Mouse (Mus musculus): ENCODE data around the gene Cyba. TPM values are rescaled to one million over a fixed set of nuclear protein-coding genes. Genes with fewer than 3 reads are reported as not detected.

Gene Cyba
- polyA plus RNA-seq, 1 experiment from 2014 or later = 75.4 TPM

DNA sequence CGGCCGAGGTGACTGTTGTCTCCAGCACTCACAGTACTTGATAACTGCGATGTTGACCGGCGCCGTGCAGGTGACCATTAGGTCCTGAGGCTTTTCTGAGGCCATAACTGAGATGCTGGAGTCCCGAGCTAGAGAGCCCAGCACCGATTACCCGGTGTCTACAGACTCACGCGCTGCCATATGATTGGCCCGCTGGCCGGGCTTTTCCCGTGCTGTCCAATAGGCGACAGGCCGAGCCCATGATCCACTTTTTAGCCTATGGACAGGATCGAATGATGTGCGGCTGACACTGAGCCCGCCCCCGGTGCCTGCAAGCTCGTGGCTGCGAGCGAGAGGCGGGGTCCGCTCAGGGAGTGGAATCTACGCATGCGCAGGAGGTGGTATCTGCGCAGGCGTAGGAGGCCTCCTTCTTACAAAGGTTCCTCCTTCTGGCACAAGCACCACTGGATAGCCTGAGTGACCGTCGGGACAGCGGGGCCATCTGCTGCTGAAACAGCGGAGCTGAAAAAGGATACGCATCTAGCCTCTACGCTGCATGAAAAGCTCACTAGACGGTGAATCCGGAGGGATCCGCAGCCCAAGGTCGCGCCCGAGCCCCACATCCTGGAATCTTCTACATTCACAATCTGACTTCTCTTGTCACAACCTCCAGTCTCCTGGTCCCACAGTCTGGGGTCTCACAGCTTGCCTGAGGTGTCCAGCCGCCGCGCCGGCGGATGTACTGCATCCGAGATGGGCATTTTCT, 10.7 kb upstream of the Cyba start, which contains the start of gene Mvd:
Mvd (minus strand) TSS at position 161 of the 745 bp plus-strand sequence.
- no peaks in the 10 kb centered on the region for H3K27me3 ChIP-seq (ENCODE audit: insufficient read depth, poor library complexity, severe bottlenecking)
- peak; percentile 100 for DNase-seq (ENCODE audit: low spot score)
- H3K27ac ChIP-seq = peak within 1 kb of the TSS; percentile 92
- WGBS = under 1% methylated on average over 47 of the region's 47 CpGs
- peaks cover 33% of the 10 kb centered on the region for H3K4me1 ChIP-seq (replicated peaks)
- peaks cover 20% of the 10 kb centered on the region for H3K36me3 ChIP-seq
- H3K4me3 ChIP-seq = peak within 1 kb of the TSS; percentile 88
- no peaks in the 10 kb centered on the region for H3K9me3 ChIP-seq

GRCm38 (mm10) chr8:122442781-122443180, 10.1 kb upstream of the Cyba start:
- H3K27ac ChIP-seq = peak overlapping the region; percentile 91
- no peak for DNase-seq (ENCODE audit: low spot score)
- H3K9me3 ChIP-seq = no peaks in the 10 kb centered on the region
- peaks cover 36% of the 10 kb centered on the region for H3K4me1 ChIP-seq (replicated peaks)
- WGBS = under 1% methylated on average over 12 of the region's 12 CpGs
- peak overlapping the region; percentile 88 for H3K4me3 ChIP-seq
- H3K27me3 ChIP-seq (ENCODE audit: insufficient read depth, poor library complexity, severe bottlenecking) = no peaks in the 10 kb centered on the region
- H3K36me3 ChIP-seq = peaks cover 27% of the 10 kb centered on the region

DNA sequence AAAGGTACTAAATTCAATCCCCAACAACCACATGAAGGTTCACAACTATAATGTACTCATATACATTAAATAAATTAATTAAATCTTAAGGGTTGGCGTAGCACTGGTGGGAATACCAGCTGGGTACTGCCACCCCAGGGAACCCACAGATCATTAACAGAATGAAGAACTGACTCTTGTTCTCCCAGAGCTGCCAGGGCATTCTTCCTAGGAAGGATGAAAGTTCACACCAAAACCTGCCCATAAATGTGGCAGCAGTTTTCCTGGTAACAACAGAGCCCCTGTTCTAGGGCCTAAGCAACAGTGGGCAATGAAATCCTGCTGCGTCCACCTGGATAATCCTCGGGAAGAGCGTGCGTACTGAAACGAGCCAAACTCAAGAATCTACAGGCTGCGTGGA, 9.6 kb upstream of the Cyba start:
- H3K27ac ChIP-seq = peak overlapping the region; percentile 91

DNA sequence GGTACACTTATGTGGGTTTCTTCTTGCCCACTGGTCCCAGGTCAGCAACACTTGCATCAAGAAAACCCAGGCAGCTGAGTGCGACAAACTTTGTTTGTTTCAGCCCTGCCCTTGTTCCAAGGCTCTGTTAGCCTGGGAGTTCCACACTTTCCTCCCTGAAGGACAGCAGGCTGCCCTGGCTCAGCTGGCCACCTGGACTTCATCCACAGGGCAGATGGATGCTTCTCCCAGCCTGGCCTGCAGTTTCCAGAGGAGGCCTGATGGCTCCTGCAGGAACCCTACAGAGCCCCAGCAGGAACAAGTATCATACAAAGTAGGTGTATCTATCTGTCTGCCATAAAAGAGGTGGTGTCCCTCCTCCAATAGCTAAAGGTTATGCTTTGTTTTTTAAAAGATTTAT, 8.6 kb upstream of the Cyba start:
- H3K27ac ChIP-seq = no peak overlapping the region
- H3K9me3 ChIP-seq = no peaks in the 10 kb centered on the region
- WGBS = 96% methylated on average over 1 of the region's 1 CpGs

More for the DNA sequence above, 9.6 kb upstream of the Cyba start:
- WGBS = 26% methylated on average over 7 of the region's 7 CpGs
- Histone ChIP-seq H3K4me3 (peak overlapping the region; percentile 88), H3K9me3 (no peaks in the 10 kb centered on the region), H3K27me3 (ENCODE audit: insufficient read depth, poor library complexity, severe bottlenecking) (no peaks in the 10 kb centered on the region), H3K4me1 (replicated peaks) (peaks cover 36% of the 10 kb centered on the region), H3K36me3 (peaks cover 31% of the 10 kb centered on the region)
- no peak for DNase-seq (ENCODE audit: low spot score)

DNA sequence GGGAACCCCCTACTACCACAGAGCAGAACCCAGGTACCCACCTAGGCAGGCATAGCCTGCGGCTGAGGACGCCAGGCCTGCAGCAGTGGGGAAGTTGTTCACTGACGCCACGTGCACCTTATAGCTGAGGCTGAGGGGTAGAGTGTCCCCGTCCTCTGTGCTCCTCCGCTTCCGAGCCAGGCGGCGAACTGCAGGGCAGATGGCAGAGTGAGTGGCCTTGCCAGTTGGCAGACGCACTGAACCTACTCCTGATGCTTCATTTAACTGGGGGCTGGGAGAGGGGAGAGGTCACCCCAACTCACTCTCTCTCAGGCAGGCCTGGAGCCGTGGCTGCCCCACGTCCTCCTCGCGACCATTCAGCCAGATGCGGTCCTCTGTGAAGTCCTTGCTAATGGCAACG, 6.6 kb upstream of the Cyba start:
- peaks cover 5% of the 10 kb centered on the region; the same call in 1 of the 2 replicates for H3K9me3 ChIP-seq
- H3K36me3 ChIP-seq = peaks cover 61% of the 10 kb centered on the region
- peaks cover 16% of the 10 kb centered on the region for H3K4me1 ChIP-seq (replicated peaks)
- H3K27ac ChIP-seq = no peak overlapping the region
- no peak overlapping the region for H3K4me3 ChIP-seq
- no peak for DNase-seq (ENCODE audit: low spot score)
- WGBS = 93% methylated on average over 16 of the region's 16 CpGs
- H3K27me3 ChIP-seq (ENCODE audit: insufficient read depth, poor library complexity, severe bottlenecking) = no peaks in the 10 kb centered on the region

More for the DNA sequence above, 8.6 kb upstream of the Cyba start:
- no peaks in the 10 kb centered on the region for H3K27me3 ChIP-seq (ENCODE audit: insufficient read depth, poor library complexity, severe bottlenecking)
- peaks cover 41% of the 10 kb centered on the region for H3K36me3 ChIP-seq
- no peak for DNase-seq (ENCODE audit: low spot score)
- H3K4me3 ChIP-seq = no peak overlapping the region
- peaks cover 36% of the 10 kb centered on the region for H3K4me1 ChIP-seq (replicated peaks)

DNA sequence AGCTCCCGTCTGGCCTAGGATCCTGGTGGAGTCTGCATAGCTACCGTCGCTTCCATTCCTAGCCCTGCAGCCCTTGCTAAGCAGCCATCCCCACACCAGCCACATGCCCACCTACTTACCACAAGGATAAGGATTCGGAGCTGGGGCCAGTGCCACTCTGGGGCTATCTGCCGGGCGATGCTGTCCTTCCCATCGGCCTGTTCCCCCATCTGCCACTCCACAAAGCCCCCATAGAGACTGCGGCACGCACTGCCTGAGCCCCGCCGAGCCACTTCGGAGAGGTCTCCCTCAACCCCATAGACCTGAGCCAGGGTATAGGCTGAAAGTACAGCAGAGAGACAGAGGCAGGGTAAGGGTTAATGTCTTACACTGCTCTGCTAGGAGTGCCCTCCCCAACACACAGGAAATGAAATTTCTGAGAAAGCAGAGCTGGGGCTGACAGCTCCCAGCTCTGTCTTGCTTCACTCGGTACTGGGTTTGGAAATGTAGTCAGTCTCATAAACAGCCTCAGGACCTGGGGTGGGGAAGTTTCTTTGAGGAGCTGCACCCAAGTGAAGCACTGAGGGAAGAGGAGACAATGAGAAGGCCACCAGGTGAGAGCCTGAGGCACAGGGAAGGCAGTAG, 5.1 kb upstream of the Cyba start:
- DNase-seq (ENCODE audit: low spot score) = no peak
- no peaks in the 10 kb centered on the region for H3K27me3 ChIP-seq (ENCODE audit: insufficient read depth, poor library complexity, severe bottlenecking)
- peaks cover 71% of the 10 kb centered on the region for H3K36me3 ChIP-seq
- peaks cover 5% of the 10 kb centered on the region; the same call in 1 of the 2 replicates for H3K9me3 ChIP-seq
- H3K4me3 ChIP-seq = no peak overlapping the region
- peaks cover 20% of the 10 kb centered on the region for H3K4me1 ChIP-seq (replicated peaks)
- WGBS = 90% methylated on average over 13 of the region's 13 CpGs
- no peak overlapping the region for H3K27ac ChIP-seq

DNA sequence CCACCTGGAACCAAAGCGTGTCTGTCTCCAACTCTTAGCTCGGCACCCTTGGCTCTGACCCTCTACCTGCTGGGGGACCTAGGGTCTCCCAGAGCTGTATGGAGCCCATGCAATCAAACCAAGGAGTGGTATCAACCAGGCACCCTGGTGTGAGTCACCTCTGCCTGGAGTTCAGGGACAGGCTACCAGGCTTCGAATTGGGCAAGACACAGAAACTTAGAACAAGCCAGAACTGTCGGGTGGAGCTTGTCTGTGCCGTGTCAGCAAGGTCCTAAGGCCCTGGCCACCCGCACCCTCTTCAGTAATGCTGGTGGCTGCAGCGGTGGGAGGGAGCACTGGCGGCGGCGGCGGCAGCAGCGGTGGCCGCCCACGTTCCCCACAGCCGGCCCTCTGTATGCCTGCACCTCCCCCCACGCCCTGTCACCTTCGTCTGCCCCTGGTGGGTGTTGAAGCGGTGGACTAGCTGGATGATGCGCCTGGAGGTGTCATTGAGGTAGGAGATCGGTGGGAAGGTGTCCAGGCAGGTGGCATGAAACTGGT, 3.9 kb upstream of the Cyba start:
- Histone ChIP-seq H3K4me3 (no peak overlapping the region), H3K36me3 (peaks cover 71% of the 10 kb centered on the region), H3K9me3 (peaks cover 5% of the 10 kb centered on the region; the same call in 1 of the 2 replicates), H3K4me1 (replicated peaks) (peaks cover 25% of the 10 kb centered on the region), H3K27ac (no peak overlapping the region), H3K27me3 (ENCODE audit: insufficient read depth, poor library complexity, severe bottlenecking) (peaks cover 2% of the 10 kb centered on the region; the same call in 1 of the 2 replicates)
- no peak for DNase-seq (ENCODE audit: low spot score)
- 86% methylated on average over 20 of the region's 20 CpGs for WGBS

- DNase-seq (ENCODE audit: low spot score) = no peak
- Histone ChIP-seq H3K4me1 (replicated peaks) (peaks cover 28% of the 10 kb centered on the region), H3K27me3 (ENCODE audit: insufficient read depth, poor library complexity, severe bottlenecking) (peaks cover 6% of the 10 kb centered on the region; the same call in 1 of the 2 replicates), H3K9me3 (peaks cover 5% of the 10 kb centered on the region; the same call in 1 of the 2 replicates), H3K27ac (no peak overlapping the region), H3K4me3 (no peak overlapping the region), H3K36me3 (peaks cover 71% of the 10 kb centered on the region)
- 93% methylated on average over 9 of the region's 9 CpGs for WGBS
These were observed 3.4 kb upstream of the Cyba start for GRCm38 (mm10) chr8:122436146-122436545.

GRCm38 (mm10) chr8:122435375-122435774, 2.6 kb upstream of the Cyba start:
- Histone ChIP-seq H3K27me3 (ENCODE audit: insufficient read depth, poor library complexity, severe bottlenecking) (peaks cover 6% of the 10 kb centered on the region; the same call in 1 of the 2 replicates), H3K4me1 (replicated peaks) (peaks cover 33% of the 10 kb centered on the region), H3K9me3 (peaks cover 5% of the 10 kb centered on the region; the same call in 1 of the 2 replicates), H3K4me3 (no peak overlapping the region), H3K27ac (no peak overlapping the region), H3K36me3 (peaks cover 70% of the 10 kb centered on the region)
- WGBS = 91% methylated on average over 6 of the region's 6 CpGs
- no peak for DNase-seq (ENCODE audit: low spot score)

GRCm38 (mm10) chr8:122433269-122433905, 657 bp upstream of the Cyba start:
- peaks cover 50% of the 10 kb centered on the region for H3K36me3 ChIP-seq
- peaks cover 5% of the 10 kb centered on the region; the same call in 1 of the 2 replicates for H3K9me3 ChIP-seq
- peaks cover 6% of the 10 kb centered on the region; the same call in 1 of the 2 replicates for H3K27me3 ChIP-seq (ENCODE audit: insufficient read depth, poor library complexity, severe bottlenecking)
- peak overlapping the region; percentile 86 for H3K27ac ChIP-seq
- peak overlapping the region; percentile 62; the same call in 1 of the 2 replicates for H3K4me3 ChIP-seq
- 75% methylated on average over 11 of the region's 11 CpGs for WGBS
- H3K4me1 ChIP-seq (replicated peaks) = peaks cover 35% of the 10 kb centered on the region
- DNase-seq (ENCODE audit: low spot score) = peak; percentile 15

GRCm38 (mm10) chr8:122431694-122432442, 862 bp downstream of the Cyba start:
- peaks cover 32% of the 10 kb centered on the region for H3K4me1 ChIP-seq (replicated peaks)
- DNase-seq (ENCODE audit: low spot score) = no peak

GRCm38 (mm10) chr8:122430646-122431045, 2.1 kb downstream of the Cyba start:
- Histone ChIP-seq H3K36me3 (peaks cover 23% of the 10 kb centered on the region), H3K27me3 (ENCODE audit: insufficient read depth, poor library complexity, severe bottlenecking) (peaks cover 6% of the 10 kb centered on the region; the same call in 1 of the 2 replicates), H3K4me3 (no peak overlapping the region), H3K4me1 (replicated peaks) (peaks cover 32% of the 10 kb centered on the region), H3K9me3 (peaks cover 4% of the 10 kb centered on the region; the same call in 1 of the 2 replicates), H3K27ac (no peak overlapping the region)
- WGBS = 82% methylated on average over 3 of the region's 3 CpGs
- DNase-seq (ENCODE audit: low spot score) = no peak

More at GRCm38 (mm10) chr8:122431694-122432442, 862 bp downstream of the Cyba start:
- H3K27me3 ChIP-seq (ENCODE audit: insufficient read depth, poor library complexity, severe bottlenecking) = peaks cover 6% of the 10 kb centered on the region; the same call in 1 of the 2 replicates
- 39% methylated on average over 18 of the region's 18 CpGs for WGBS
- H3K36me3 ChIP-seq = peaks cover 35% of the 10 kb centered on the region
- H3K27ac ChIP-seq = peak overlapping the region; percentile 86
- peak overlapping the region; percentile 62 for H3K4me3 ChIP-seq
- H3K9me3 ChIP-seq = peaks cover 5% of the 10 kb centered on the region; the same call in 1 of the 2 replicates
